Mouse (Mus musculus): ENCODE measurements around the gene Tmprss4.
A peak's percentile ranks its signal among the peaks of the same experiment; 100 is the strongest.

The Tmprss4 gene

GRCm38 (mm10) chr9:45136442-45137169 is 67.3 kb downstream of the Tmprss4 start:
- DNase-seq = no peak

GRCm38 (mm10) chr9:45133484-45134310 is 70.2 kb downstream of the Tmprss4 start:
- peak; percentile 83 for DNase-seq

GRCm38 (mm10) chr9:45130119-45130518 is 73.8 kb downstream of the Tmprss4 start:
- peak; percentile 39 for DNase-seq

- DNase-seq = peak; percentile 60
Measured at GRCm38 (mm10) chr9:45126941-45127340, 77.0 kb downstream of the Tmprss4 start.

- DNase-seq = no peak
Measured at GRCm38 (mm10) chr9:45125211-45125610, 78.7 kb downstream of the Tmprss4 start.

Data from thymus, postnatal 25 days (tissue).